Mouse (Mus musculus) Patski (cell line): ENCODE data around the gene Twnk. TPM values are rescaled to one million over a fixed set of nuclear protein-coding genes. Genes with fewer than 3 reads are reported as not detected.

Experiments
- ATAC-seq: fragments of 100-300 bp; one replicate; pipeline ENCODE4 v1.8.0; 2021
- CTCF ChIA-PET: fragments of 350-600 bp; sonication (Branson Sonifier 250); formaldehyde crosslinking; loops from one replicate; lab custom pipeline; 2022; ENCODE audit warnings: inconsistent platforms; lab: Charles Lee
- POLR2A ChIA-PET: fragments of 350-600 bp; sonication (Branson Sonifier 250); formaldehyde crosslinking; loops from one replicate; lab custom pipeline; 2022; ENCODE audit warnings: antibody characterized with exemption, inconsistent platforms; lab: Charles Lee
- DNase-seq: peaks from one replicate; pipeline ENCODE4 v3.0.0-alpha.2; 2011; ENCODE audit warnings: low read depth, low spot score
- H3K27me3 ChIP-seq: fragments of 371-371 bp; one replicate; pipeline ENCODE4 v1.5.1; 2021
- CTCF ChIP-seq: fragments of 100-300 bp; IDR thresholded peaks from one replicate; pipeline ENCODE4 v1.5.1; 2021
- in situ Hi-C: fragments of 300-500 bp; cut with MboI; formaldehyde crosslinking; loops from 3 replicates; pipeline ENCODE4 v1.11.1; 2018; ENCODE audit warnings: low pct_unique_long_range_greater_than_20kb, mixed read lengths
- polyA plus RNA-seq: library from polyadenylated mRNA; unstranded; gene quantifications from one replicate; pipeline ENCODE4 v1.2.3, GENCODE M21; 2021

The Twnk gene
- polyA plus RNA-seq, 1 experiment from 2014 or later, result 27.8 TPM

DNA sequence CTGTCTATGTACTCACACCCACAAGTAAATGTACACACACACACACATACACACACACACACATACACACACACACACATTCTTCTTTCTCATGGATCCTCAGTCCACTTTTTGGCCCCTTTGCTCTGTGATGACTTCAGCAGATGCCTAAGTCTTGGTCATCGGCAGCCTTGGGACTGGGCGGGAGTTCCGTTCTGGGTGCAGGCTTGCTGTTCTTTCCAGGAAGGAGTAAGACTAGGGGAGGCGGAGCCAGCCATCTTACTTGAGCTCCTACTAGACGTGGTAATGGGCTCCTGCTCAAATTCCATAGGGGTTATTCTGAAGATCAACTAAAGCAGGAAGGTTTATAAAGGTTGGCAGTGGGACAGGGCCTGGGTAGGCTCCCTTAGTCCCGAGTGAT, 14.9 kb downstream of the Twnk start:
- CTCF ChIA-PET, result interaction anchor here (2.6 kb wide), 1 partner anchor 10 kb away, joined by 20 read pairs; no protein-coding TSS in a partner anchor
- H3K27me3 ChIP-seq, result no peaks in the 10 kb centered on the region
- in situ Hi-C loops, result no loop called here
- ATAC-seq (no peak), DNase-seq (no peak)
- TF ChIP-seq CTCF, result no peak
- POLR2A ChIA-PET, result interaction anchor here (2.1 kb wide), 1 partner anchor 10 kb away, joined by 9 read pairs; no protein-coding TSS in a partner anchor

DNA sequence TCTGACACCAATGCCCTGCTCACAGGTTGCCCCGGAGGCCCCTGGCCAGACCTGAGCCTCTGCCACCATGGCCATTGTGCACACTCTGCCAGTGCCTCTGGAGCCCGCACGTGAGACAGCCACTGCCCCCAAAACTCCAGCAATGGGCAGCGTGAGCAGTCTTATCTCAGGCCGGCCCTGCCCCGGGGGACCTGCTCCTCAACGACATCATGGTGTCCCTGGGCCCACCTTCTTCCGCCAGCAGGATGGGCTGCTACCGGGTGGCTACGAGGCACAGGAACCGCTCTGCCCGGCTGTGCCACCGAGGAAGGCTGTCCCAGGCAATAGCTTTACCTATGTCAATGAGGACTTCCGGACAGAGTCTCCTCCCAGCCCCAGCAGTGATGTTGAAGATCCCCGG, 15.9 kb downstream of the Twnk start:
- DNase-seq, result no peak
- in situ Hi-C loops, result no loop called here
- TF ChIP-seq CTCF, result no peak
- CTCF ChIA-PET, result interaction anchor here (2.6 kb wide), 1 partner anchor 9 kb away, joined by 20 read pairs; no protein-coding TSS in a partner anchor
- POLR2A ChIA-PET, result interaction anchor here (2.1 kb wide), 1 partner anchor 9 kb away, joined by 9 read pairs; no protein-coding TSS in a partner anchor
- no peaks in the 10 kb centered on the region for H3K27me3 ChIP-seq
- ATAC-seq, result no peak

DNA sequence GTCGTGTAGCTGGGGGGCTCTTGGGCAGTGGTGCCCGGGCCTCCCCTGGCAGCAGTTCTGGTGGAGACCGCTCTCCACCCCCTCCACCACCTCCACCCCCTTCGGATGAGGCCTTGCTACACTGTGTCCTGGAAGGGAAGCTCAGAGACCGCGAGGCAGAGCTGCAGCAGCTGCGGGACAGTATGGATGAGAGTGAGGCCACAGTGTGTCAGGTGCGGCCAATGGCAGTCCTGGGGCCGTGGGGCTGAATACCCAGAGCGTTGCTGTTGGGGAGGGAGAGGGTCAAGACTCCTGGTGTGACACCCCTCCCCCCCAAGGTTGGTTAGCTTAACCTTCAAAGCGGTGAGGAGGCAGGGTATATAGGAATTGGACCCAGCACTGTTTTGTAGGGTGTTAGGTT, 18.5 kb downstream of the Twnk start:
- TF ChIP-seq CTCF, result no peak
- CTCF ChIA-PET, result interaction anchor here (1.4 to 2.1 kb wide), 2 partner anchors 9 to 11 kb away, joined by 3 to 8 read pairs; no protein-coding TSS in a partner anchor
- DNase-seq, result no peak
- POLR2A ChIA-PET, result interaction anchor here (1.1 kb wide), 1 partner anchor 23 kb away, joined by 3 read pairs; no protein-coding TSS in a partner anchor
- no peaks in the 10 kb centered on the region for H3K27me3 ChIP-seq
- in situ Hi-C loops, result no loop called here
- no peak for ATAC-seq

GRCm38 (mm10) chr19:45024775-45025174, 19.3 kb downstream of the Twnk start:
- TF ChIP-seq CTCF, result no peak
- no peaks in the 10 kb centered on the region for H3K27me3 ChIP-seq
- DNase-seq (no peak), ATAC-seq (no peak)
- in situ Hi-C loops, result no loop called here
- CTCF ChIA-PET, result interaction anchor here (2.1 kb wide), 1 partner anchor 12 kb away, joined by 8 read pairs; no protein-coding TSS in a partner anchor
- POLR2A ChIA-PET, result interaction anchor here (0.6 to 1.1 kb wide), 2 partner anchors 10 to 22 kb away, joined by 3 read pairs; no protein-coding TSS in a partner anchor

GRCm38 (mm10) chr19:45025937-45026568, 20.6 kb downstream of the Twnk start:
- CTCF ChIA-PET, result interaction anchor here (6.9 kb wide), 1 partner anchor 14 kb away, joined by 188 read pairs; the partner anchor contains the start of genes Lzts2, Mrpl43 and Twnk
- POLR2A ChIA-PET, result interaction anchor here (0.6 to 1.0 kb wide), 2 partner anchors 9 to 11 kb away, joined by 3 read pairs; partner anchors contain the start of gene Lzts2
- H3K27me3 ChIP-seq, result no peaks in the 10 kb centered on the region
- ATAC-seq (no peak), DNase-seq (no peak)
- in situ Hi-C loops, result no loop called here
- no peak for TF ChIP-seq CTCF

GRCm38 (mm10) chr19:45026958-45027670, 21.7 kb downstream of the Twnk start:
- TF ChIP-seq CTCF, result no peak
- ChIA-PET CTCF (interaction anchor here (1.0 to 6.9 kb wide), 2 partner anchors 15 to 29 kb away, joined by 3 to 188 read pairs; partner anchors contain the start of genes Lzts2, Mrpl43 and Twnk), POLR2A (interaction anchor here (0.5 to 2.3 kb wide), 4 partner anchors 9 to 269 kb away, joined by 4 to 11 read pairs (median 6); partner anchors contain the start of gene Lzts2)
- no peaks in the 10 kb centered on the region for H3K27me3 ChIP-seq
- no peak for ATAC-seq
- in situ Hi-C loops, result no loop called here
- no peak for DNase-seq

DNA sequence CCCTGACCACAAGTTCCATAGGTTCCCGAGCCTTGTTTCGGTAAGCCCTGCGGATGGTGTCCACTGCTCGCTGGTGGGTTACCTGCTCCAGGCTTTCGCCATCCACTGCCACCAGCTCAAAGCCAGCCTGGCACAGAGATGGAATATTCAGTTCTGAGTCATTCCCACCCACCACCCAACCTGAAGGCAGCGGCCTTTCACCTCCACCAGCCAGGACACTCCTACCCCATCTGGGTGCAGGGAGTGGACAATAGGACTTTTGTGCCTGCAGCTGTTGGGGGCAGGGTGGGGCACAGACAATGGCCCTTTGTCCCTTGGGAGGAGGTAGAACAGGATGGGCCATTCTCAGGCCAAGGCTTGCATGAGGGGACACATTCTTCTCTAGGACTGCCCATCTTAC, 22.4 kb downstream of the Twnk start:
- POLR2A ChIA-PET, result interaction anchor here (1.0 to 2.3 kb wide), 3 partner anchors 10 to 18 kb away, joined by 4 to 11 read pairs (median 6); partner anchors contain the start of gene Lzts2
- DNase-seq (no peak), ATAC-seq (no peak)
- no peak for TF ChIP-seq CTCF
- CTCF ChIA-PET, result interaction anchor here (6.9 kb wide), 1 partner anchor 16 kb away, joined by 188 read pairs; the partner anchor contains the start of genes Lzts2, Mrpl43 and Twnk
- in situ Hi-C loops, result no loop called here
- no peaks in the 10 kb centered on the region for H3K27me3 ChIP-seq

DNA sequence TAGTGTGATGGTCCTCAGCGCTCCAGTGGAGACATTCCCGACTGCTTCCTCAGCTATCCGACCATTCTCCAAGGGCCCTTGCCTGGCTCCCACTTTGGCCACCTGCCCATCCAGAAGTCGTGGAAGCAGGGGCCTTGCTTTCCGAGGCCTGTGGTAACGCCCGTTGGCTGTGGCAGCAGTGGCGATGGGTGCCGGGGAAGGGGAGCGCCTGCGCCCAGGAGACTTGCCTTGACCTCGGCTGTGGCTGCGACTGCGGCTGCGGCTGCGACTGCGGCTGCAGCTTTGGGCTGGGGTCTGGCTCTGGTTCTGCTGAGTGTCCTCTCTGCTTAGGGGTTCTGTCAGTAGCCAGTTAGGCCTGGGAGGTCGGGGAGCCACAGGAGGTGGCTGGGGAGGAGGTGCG, 23.3 kb downstream of the Twnk start:
- POLR2A ChIA-PET, result interaction anchor here (1.0 to 2.4 kb wide), 4 partner anchors 8 to 15 kb away, joined by 4 to 11 read pairs (median 8); partner anchors contain the start of gene Lzts2
- ATAC-seq (no peak), DNase-seq (no peak)
- in situ Hi-C loops, result no loop called here
- H3K27me3 ChIP-seq, result no peaks in the 10 kb centered on the region
- TF ChIP-seq CTCF, result no peak
- CTCF ChIA-PET, result interaction anchor here (6.9 kb wide), 1 partner anchor 17 kb away, joined by 188 read pairs; the partner anchor contains the start of genes Lzts2, Mrpl43 and Twnk

GRCm38 (mm10) chr19:45029571-45029970, 24.1 kb downstream of the Twnk start:
- no peak for TF ChIP-seq CTCF
- H3K27me3 ChIP-seq, result no peaks in the 10 kb centered on the region
- in situ Hi-C loops, result no loop called here
- ATAC-seq, result no peak
- ChIA-PET POLR2A (interaction anchor here (1.4 to 2.9 kb wide), 3 partner anchors 8 to 20 kb away, joined by 3 to 31 read pairs (median 9); partner anchors contain the start of gene Lzts2), CTCF (interaction anchor here (1.0 to 6.9 kb wide), 7 partner anchors 9 to 49 kb away, joined by 5 to 188 read pairs (median 13); partner anchors contain the start of genes Kazald1, Lzts2, Mrpl43 and Pdzd7)
- DNase-seq, result no peak

DNA sequence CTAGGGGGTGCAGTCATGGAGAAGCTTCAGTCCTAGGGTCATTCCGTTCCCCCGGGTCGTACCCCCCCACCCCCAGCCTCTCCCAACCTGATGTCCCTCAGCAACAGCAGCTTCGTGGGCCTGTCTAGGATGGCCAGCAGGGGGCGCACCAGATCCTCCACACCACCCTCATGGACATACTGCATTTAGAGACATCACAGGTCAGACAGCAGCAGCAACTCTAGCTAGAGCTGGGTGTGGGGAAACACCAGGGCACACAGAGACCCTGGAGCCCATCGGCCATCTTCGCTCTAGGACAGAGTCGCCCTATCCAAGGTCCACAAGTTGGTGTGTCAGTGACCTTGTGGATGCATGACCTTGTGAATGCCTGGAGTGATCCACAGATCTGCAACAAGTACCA, 24.6 kb downstream of the Twnk start:
- POLR2A ChIA-PET, result interaction anchor here (1.4 to 2.9 kb wide), 3 partner anchors 9 to 20 kb away, joined by 3 to 31 read pairs (median 9); partner anchors contain the start of gene Lzts2
- CTCF ChIA-PET, result interaction anchor here (1.0 to 6.9 kb wide), 10 partner anchors 8 to 49 kb away, joined by 3 to 188 read pairs (median 12); partner anchors contain the start of genes Kazald1, Lzts2, Mrpl43 and Pdzd7
- ATAC-seq (no peak), DNase-seq (no peak)
- H3K27me3 ChIP-seq, result no peaks in the 10 kb centered on the region
- no peak for TF ChIP-seq CTCF
- in situ Hi-C loops, result loop anchor here (10.0 kb wide), 1 partner anchor 445 kb away; no protein-coding TSS in a partner anchor
